Mouse (Mus musculus): ENCODE results near the gene Gpc6.

The Gpc6 gene

GRCm38 (mm10) chr14:117648199-117648960 is 723.3 kb downstream of the Gpc6 start:
- DNase-seq, result no peak

- DNase-seq, result no peak
Observed at GRCm38 (mm10) chr14:117650141-117650540, 725.0 kb downstream of the Gpc6 start.

GRCm38 (mm10) chr14:117651271-117651670 is 726.2 kb downstream of the Gpc6 start:
- DNase-seq, result no peak

GRCm38 (mm10) chr14:117651938-117652337 is 726.8 kb downstream of the Gpc6 start:
- no peak for DNase-seq

GRCm38 (mm10) chr14:117655382-117655781 is 730.3 kb downstream of the Gpc6 start:
- DNase-seq, result no peak

- DNase-seq, result no peak
Observed at GRCm38 (mm10) chr14:117659198-117659761, 734.2 kb downstream of the Gpc6 start.

GRCm38 (mm10) chr14:117662261-117662660 is 737.1 kb downstream of the Gpc6 start:
- no peak for DNase-seq

GRCm38 (mm10) chr14:117664796-117665195 is 739.7 kb downstream of the Gpc6 start:
- no peak for DNase-seq

GRCm38 (mm10) chr14:117666126-117666525 is 741.0 kb downstream of the Gpc6 start:
- no peak for DNase-seq

GRCm38 (mm10) chr14:117673541-117673940 is 748.4 kb downstream of the Gpc6 start:
- no peak for DNase-seq

GRCm38 (mm10) chr14:117674482-117674881 is 749.4 kb downstream of the Gpc6 start:
- no peak for DNase-seq

- DNase-seq, result no peak
Observed at GRCm38 (mm10) chr14:117679926-117680325, 754.8 kb downstream of the Gpc6 start.

GRCm38 (mm10) chr14:117681321-117681921 is 756.3 kb downstream of the Gpc6 start:
- no peak for DNase-seq

GRCm38 (mm10) chr14:117683149-117683548 is 758.0 kb downstream of the Gpc6 start:
- DNase-seq, result no peak

- DNase-seq, result no peak
Observed at GRCm38 (mm10) chr14:117689848-117690247, 764.7 kb downstream of the Gpc6 start.

- no peak for DNase-seq
Observed at GRCm38 (mm10) chr14:117695565-117695964, 770.5 kb downstream of the Gpc6 start.

GRCm38 (mm10) chr14:117700670-117701280 is 775.7 kb downstream of the Gpc6 start:
- no peak for DNase-seq

- no peak for DNase-seq
Observed at GRCm38 (mm10) chr14:117708817-117709216, 783.7 kb downstream of the Gpc6 start.

- DNase-seq, result no peak
Observed at GRCm38 (mm10) chr14:117710463-117710911, 785.4 kb downstream of the Gpc6 start.

- no peak for DNase-seq
Observed at GRCm38 (mm10) chr14:117712311-117712710, 787.2 kb downstream of the Gpc6 start.

- no peak for DNase-seq
Observed at GRCm38 (mm10) chr14:117714165-117714564, 789.0 kb downstream of the Gpc6 start.

GRCm38 (mm10) chr14:117716305-117716704 is 791.2 kb downstream of the Gpc6 start:
- DNase-seq, result no peak

- no peak for DNase-seq
Observed at GRCm38 (mm10) chr14:117728741-117729140, 803.6 kb downstream of the Gpc6 start.

GRCm38 (mm10) chr14:117755231-117755630 is 830.1 kb downstream of the Gpc6 start:
- no peak for DNase-seq
